Mouse (Mus musculus) left cerebral cortex, postnatal 36 days (tissue): Measurements from ENCODE around the gene Btn1a1. TPM values are rescaled to one million over a fixed set of nuclear protein-coding genes. Genes with fewer than 3 reads are reported as not detected.

Experiments used
- DNase-seq, 2 experiments: peaks; one replicate each; pipeline ENCODE4 v3.0.0; 2021 to 2022; ENCODE audit warnings: low spot score in 2 of 2, mixed read lengths in 1 of 2
- intact Hi-C: fragments of 180-260 bp; cut with DNase I; formaldehyde crosslinking; loops from one replicate; pipeline ENCODE4 v1.15.1; 2025
- total RNA-seq, 2 experiments: library from RNA; stranded (reverse); gene quantifications; 2 replicates each; pipeline ENCODE4 v1.2.3; 2021

The Btn1a1 gene
- total RNA-seq, 2 experiments from 2014 or later: not detected

- intact Hi-C loops: no loop called here
- peak; percentile 46 to 59 for DNase-seq
These were observed 23.0 kb upstream of the Btn1a1 start, which contains the start of gene Btn2a2 for GRCm38 (mm10) chr13:23488400-23489322. Gene Btn2a2, minus strand, starts transcription at chr13:23488857.

GRCm38 (mm10) chr13:23485271-23485670 lies 19.6 kb upstream of the Btn1a1 start:
- no peak for DNase-seq
- intact Hi-C loops: no loop called here

- intact Hi-C loops: no loop called here
- no peak for DNase-seq
These were observed 17.5 kb upstream of the Btn1a1 start for GRCm38 (mm10) chr13:23483153-23483552.

GRCm38 (mm10) chr13:23475658-23476057 lies 10.0 kb upstream of the Btn1a1 start:
- intact Hi-C loops: no loop called here
- no peak for DNase-seq

- DNase-seq: peak; percentile 40 to 59
- intact Hi-C loops: no loop called here
These were observed 1.2 kb upstream of the Btn1a1 start for GRCm38 (mm10) chr13:23466911-23467310.

GRCm38 (mm10) chr13:23466306-23466705 lies 605 bp upstream of the Btn1a1 start:
- no peak for DNase-seq
- intact Hi-C loops: no loop called here

- DNase-seq: no peak
- intact Hi-C loops: loop anchor here (5.0 kb wide), 1 partner anchor 37 kb away; no protein-coding TSS in a partner anchor
These were observed 797 bp downstream of the Btn1a1 start for GRCm38 (mm10) chr13:23464841-23465366.

- intact Hi-C loops: loop anchor here (5.0 kb wide), 1 partner anchor 38 kb away; no protein-coding TSS in a partner anchor
- peak; percentile 34 to 47 for DNase-seq
These were observed 1.5 kb downstream of the Btn1a1 start for GRCm38 (mm10) chr13:23464224-23464637.

GRCm38 (mm10) chr13:23463381-23464223 lies 2.1 kb downstream of the Btn1a1 start:
- peak; percentile 85 to 88 for DNase-seq
- intact Hi-C loops: loop anchor here (5.0 kb wide), 1 partner anchor 39 kb away; no protein-coding TSS in a partner anchor

- no peak for DNase-seq
- intact Hi-C loops: loop anchor here (5.0 kb wide), 1 partner anchor 40 kb away; no protein-coding TSS in a partner anchor
These were observed 3.0 kb downstream of the Btn1a1 start for GRCm38 (mm10) chr13:23462669-23463068.

- DNase-seq: no peak
- intact Hi-C loops: loop anchor here (5.0 kb wide), 1 partner anchor 40 kb away; no protein-coding TSS in a partner anchor
These were observed 3.6 kb downstream of the Btn1a1 start for GRCm38 (mm10) chr13:23462063-23462462.

GRCm38 (mm10) chr13:23459264-23459846 lies 6.3 kb downstream of the Btn1a1 start:
- intact Hi-C loops: no loop called here
- DNase-seq: no peak

- intact Hi-C loops: no loop called here
- no peak for DNase-seq
These were observed 11.8 kb downstream of the Btn1a1 start for GRCm38 (mm10) chr13:23453926-23454325.

- intact Hi-C loops: no loop called here
These were observed 12.3 kb downstream of the Btn1a1 start for GRCm38 (mm10) chr13:23453362-23453862.

GRCm38 (mm10) chr13:23450398-23450797 lies 15.3 kb downstream of the Btn1a1 start:
- intact Hi-C loops: no loop called here
- peak; percentile 84 to 91 for DNase-seq

More at GRCm38 (mm10) chr13:23453362-23453862, 12.3 kb downstream of the Btn1a1 start:
- DNase-seq: peak; percentile 70 to 78

- peak in 1 of 2 experiments; percentile 39 for DNase-seq
- intact Hi-C loops: no loop called here
These were observed 16.2 kb downstream of the Btn1a1 start for GRCm38 (mm10) chr13:23449235-23450095.

GRCm38 (mm10) chr13:23448758-23449157 lies 16.9 kb downstream of the Btn1a1 start:
- intact Hi-C loops: no loop called here
- DNase-seq: no peak

- intact Hi-C loops: no loop called here
- peak; percentile 88 for DNase-seq
These were observed 19.2 kb downstream of the Btn1a1 start for GRCm38 (mm10) chr13:23446498-23446952.
